ENCODE assay signal across 8 mouse cellular contexts in genomic region chr10:43483426-43483995, GRCm38 (mm10). TPM values are rescaled to one million over a fixed set of nuclear protein-coding genes. Genes with fewer than 3 reads are reported as not detected.
DNase-seq lines count a peak whose midpoint lies in the region; ATAC-seq and TF ChIP-seq lines count a peak whose summit lies in the region.
"Had no signal": no experiment of that assay in that cellular context is flagged by ENCODE, and none has a peak within 500 bp of the region (broad histone marks: within the 10 kb centered on the region; RNA-seq: fewer than 3 reads in every experiment).

No protein-coding gene starts in this region.

- no peak for TF ChIP-seq CTCF in forebrain, postnatal 0 days (IDR thresholded peaks at IDR 0.05; ENCODE audit: low read depth)

- H3K27ac ChIP-seq in forebrain, postnatal 0 days (ENCODE audit: low read depth, low read length), result peak overlapping the region; percentile 17; the same call in 1 of the 2 replicates
- H3K27ac ChIP-seq in hindbrain, embryonic 11.5 days (ENCODE audit: low read depth, low read length), result peak overlapping the region; percentile 12; the same call in 1 of the 2 replicates
- H3K27ac ChIP-seq in limb, embryonic 15.5 days, result peak overlapping the region; percentile 67; the same call in 1 of the 2 replicates

- DNase-seq in adrenal gland, postnatal 36 days, result peak; percentile 15 to 61
- no peak for DNase-seq in forebrain, postnatal 0 days
- DNase-seq in hindbrain, embryonic 11.5 days (ENCODE audit: low spot score), result no peak
- no peak for DNase-seq in cerebellum, adult 9-11 months
- no peak for DNase-seq in layer of hippocampus, postnatal 25 days (ENCODE audit: extremely low spot score in 1 of 2, low spot score in 1 of 2)

- H3K36me3 ChIP-seq in forebrain, postnatal 0 days (ENCODE audit: insufficient read depth), result no peaks in the 10 kb centered on the region
- H3K36me3 ChIP-seq in hindbrain, embryonic 11.5 days (ENCODE audit: control insufficient read depth, insufficient read depth, low read length), result no peaks in the 10 kb centered on the region
- no peaks in the 10 kb centered on the region for H3K36me3 ChIP-seq in limb, embryonic 15.5 days

- H3K4me2 ChIP-seq in forebrain, postnatal 0 days (ENCODE audit: low read depth), result no peak overlapping the region
- H3K4me2 ChIP-seq in hindbrain, embryonic 11.5 days (replicated peaks; ENCODE audit: low read depth, low read length), result no peak overlapping the region
- no peak overlapping the region for H3K4me2 ChIP-seq in limb, embryonic 15.5 days

- WGBS in forebrain, postnatal 0 days, result 45% methylated on average over 9 of the region's 9 CpGs
- WGBS in hindbrain, embryonic 11.5 days, result 48% methylated on average over 9 of the region's 9 CpGs
- WGBS in limb, embryonic 15.5 days, result 32% methylated on average over 9 of the region's 9 CpGs

- no peak overlapping the region for H3K4me3 ChIP-seq in forebrain, postnatal 0 days (ENCODE audit: low read depth, low read length)
- H3K4me3 ChIP-seq in hindbrain, embryonic 11.5 days (ENCODE audit: low read depth, low read length), result no peak overlapping the region
- no peak overlapping the region for H3K4me3 ChIP-seq in limb, embryonic 15.5 days
- H3K4me3 ChIP-seq: megakaryocyte, embryonic 14.5 days had no signal

- peaks cover 7% of the 10 kb centered on the region; the same call in 1 of the 2 replicates for H3K4me1 ChIP-seq in forebrain, postnatal 0 days (ENCODE audit: insufficient read depth)
- H3K4me1 ChIP-seq in hindbrain, embryonic 11.5 days (replicated peaks; ENCODE audit: control insufficient read depth, insufficient read depth, low read length), result no peaks in the 10 kb centered on the region; the same call in 1 of the 2 replicates
- H3K4me1 ChIP-seq in limb, embryonic 15.5 days, result peaks cover 25% of the 10 kb centered on the region

- H3K9ac ChIP-seq in forebrain, postnatal 0 days, result 0 out of 2 replicates have a peak overlapping the region, but pooled peaks have one; percentile 4
- H3K9ac ChIP-seq in hindbrain, embryonic 11.5 days (ENCODE audit: low read depth, low read length), result no peak overlapping the region
- H3K9ac ChIP-seq in limb, embryonic 15.5 days, result no peak overlapping the region

- no peaks in the 10 kb centered on the region for H3K9me3 ChIP-seq in forebrain, postnatal 0 days (ENCODE audit: low read length)
- no peaks in the 10 kb centered on the region for H3K9me3 ChIP-seq in hindbrain, embryonic 11.5 days (ENCODE audit: control insufficient read depth, low read length)
- H3K9me3 ChIP-seq in limb, embryonic 15.5 days, result no peaks in the 10 kb centered on the region
- H3K9me3 ChIP-seq: megakaryocyte, embryonic 14.5 days had no signal

- H3K27me3 ChIP-seq in forebrain, postnatal 0 days (ENCODE audit: insufficient read depth, low read length), result no peaks in the 10 kb centered on the region
- no peaks in the 10 kb centered on the region for H3K27me3 ChIP-seq in hindbrain, embryonic 11.5 days (ENCODE audit: control insufficient read depth, insufficient read depth, low read length)
- H3K27me3 ChIP-seq in limb, embryonic 15.5 days, result no peaks in the 10 kb centered on the region
- H3K27me3 ChIP-seq: megakaryocyte, embryonic 14.5 days had no signal

- ATAC-seq in forebrain, postnatal 0 days, result no peak
- no peak for ATAC-seq in hindbrain, embryonic 11.5 days (ENCODE audit: low FRiP score)
- ATAC-seq in limb, embryonic 15.5 days (ENCODE audit: insufficient number of reproducible peaks, low FRiP score, low TSS enrichment, low read depth), result no peak
- ATAC-seq in megakaryocyte progenitor cell, adult 5-6 weeks (replicated peaks; ENCODE audit: poor library complexity), result no peak

RNA-seq across cellular contexts. Expression of gene Bend3, which starts 4.9 kb away (rescaled TPM):
- 1 to 10 TPM; 6.1 to 6.2 TPM for total RNA-seq in adrenal gland, postnatal 36 days (2021)
- 8.5 and 11.1 TPM in 2 replicates for total RNA-seq in forebrain, postnatal 0 days (2014; rRNA removed)
- polyA plus RNA-seq in forebrain, postnatal 0 days (2015; fragmentation: Nextera tagmentation; extraction: Ambion mirVana), result 2.0 and 2.2 TPM in 2 replicates
- polyA plus RNA-seq in hindbrain, embryonic 11.5 days (2014; fragmentation: Nextera tagmentation; extraction: Ambion mirVana), result 8.7 and 8.8 TPM in 2 replicates
- 3.1 and 3.8 TPM in 2 replicates for polyA plus RNA-seq in limb, embryonic 15.5 days (2015; fragmentation: Nextera tagmentation; extraction: Ambion mirVana)
- 9.4 and 10.6 TPM in 2 replicates for total RNA-seq in megakaryocyte progenitor cell, adult 5-6 weeks (2015)
- 4.6 and 5.5 TPM in 2 replicates for total RNA-seq in megakaryocyte progenitor cell, adult 5-6 weeks (2017)
- total RNA-seq in layer of hippocampus, postnatal 25 days (2021), result 1 to 10 TPM; 4.9 to 7.7 TPM

RNA-seq across cellular contexts. Expression of gene Gm9803, which starts 40.4 kb away (rescaled TPM):
- total RNA-seq in adrenal gland, postnatal 36 days (2021), result 10 to 100 TPM in 1 of 2 experiments, not detected in 1; 12.0 TPM
- total RNA-seq in forebrain, postnatal 0 days (2014; rRNA removed), result 39.4 and 42.3 TPM in 2 replicates
- 16.4 and 23.1 TPM in 2 replicates for polyA plus RNA-seq in forebrain, postnatal 0 days (2015; fragmentation: Nextera tagmentation; extraction: Ambion mirVana)
- polyA plus RNA-seq in hindbrain, embryonic 11.5 days (2014; fragmentation: Nextera tagmentation; extraction: Ambion mirVana), result 9.6 and 16.8 TPM in 2 replicates
- polyA plus RNA-seq in limb, embryonic 15.5 days (2015; fragmentation: Nextera tagmentation; extraction: Ambion mirVana), result 5.7 and 13.2 TPM in 2 replicates
- 7.5 and 12.0 TPM in 2 replicates for total RNA-seq in megakaryocyte progenitor cell, adult 5-6 weeks (2015)
- total RNA-seq in megakaryocyte progenitor cell, adult 5-6 weeks (2017), result 12.2 TPM in 1 of 2 replicates, not detected in the other
- 10 to 100 TPM in 1 of 2 experiments, not detected in 1; 15.7 TPM for total RNA-seq in layer of hippocampus, postnatal 25 days (2021)

RNA-seq across cellular contexts. Expression of gene 1700021F05Rik, which starts 57.3 kb away (rescaled TPM):
- total RNA-seq in adrenal gland, postnatal 36 days (2021), result 10 to 100 TPM; 65.3 to 67.7 TPM
- 33.7 and 35.2 TPM in 2 replicates for total RNA-seq in forebrain, postnatal 0 days (2014; rRNA removed)
- polyA plus RNA-seq in forebrain, postnatal 0 days (2015; fragmentation: Nextera tagmentation; extraction: Ambion mirVana), result 81.3 and 93.3 TPM in 2 replicates
- 70.4 and 76.2 TPM in 2 replicates for polyA plus RNA-seq in hindbrain, embryonic 11.5 days (2014; fragmentation: Nextera tagmentation; extraction: Ambion mirVana)
- polyA plus RNA-seq in limb, embryonic 15.5 days (2015; fragmentation: Nextera tagmentation; extraction: Ambion mirVana), result 58.3 and 60.6 TPM in 2 replicates
- 27.1 and 27.4 TPM in 2 replicates for total RNA-seq in megakaryocyte progenitor cell, adult 5-6 weeks (2015)
- 69.9 and 111 TPM in 2 replicates for total RNA-seq in megakaryocyte progenitor cell, adult 5-6 weeks (2017)
- 10 to 100 TPM; 42.3 to 42.6 TPM for total RNA-seq in layer of hippocampus, postnatal 25 days (2021)

Comparison
In these comparisons a context has a peak if more than half of its experiments do, and no peak if none do; other contexts are left out.
1. DNase-seq: peak in adrenal gland, postnatal 36 days (2 of 2); none in forebrain, postnatal 0 days (single experiment), hindbrain, embryonic 11.5 days (single experiment), cerebellum, adult 9-11 months (single experiment) and layer of hippocampus, postnatal 25 days (0 of 2).
2. H3K27ac ChIP-seq: peak in every context shown above with its lines; median percentile 67 in limb, embryonic 15.5 days; 17 in forebrain, postnatal 0 days; 12 in hindbrain, embryonic 11.5 days.